Comparison of ENCODE assay signal across 7 mouse cellular contexts in genomic region chr2:94010335-94011291, GRCm38 (mm10). TPM values are rescaled to one million over a fixed set of nuclear protein-coding genes. Genes with fewer than 3 reads are reported as not detected.
A peak's percentile ranks its signal among the peaks of the same experiment; 100 is the strongest.
DNase-seq lines count a peak whose midpoint lies in the region; ATAC-seq lines count a peak whose summit lies in the region.

Alkbh3 (minus strand) TSS chr2:94010807.

- peak; percentile 96 for DNase-seq in adrenal gland, postnatal 14 days
- DNase-seq in embryonic facial prominence, embryonic 11.5 days (ENCODE audit: low spot score): peak; percentile 95
- peak; percentile 89 for DNase-seq in kidney, adult 11 months
- peak; percentile 98 for DNase-seq in limb, embryonic 10.5 days (ENCODE audit: low spot score)
- DNase-seq in spleen, adult 12 weeks (ENCODE audit: low spot score): peak; percentile 79

- 6% methylated on average over 47 of the region's 47 CpGs for WGBS in embryonic facial prominence, embryonic 11.5 days
- WGBS in limb, embryonic 10.5 days: 5% methylated on average over 47 of the region's 47 CpGs
- WGBS in midbrain, embryonic 13.5 days: 4% methylated on average over 44 of the region's 47 CpGs

- no peaks in the 10 kb centered on the region for H3K9me3 ChIP-seq in embryonic facial prominence, embryonic 11.5 days (replicated peaks; ENCODE audit: control insufficient read depth, low read length)
- H3K9me3 ChIP-seq in limb, embryonic 10.5 days (replicated peaks): no peaks in the 10 kb centered on the region
- no peaks in the 10 kb centered on the region for H3K9me3 ChIP-seq in midbrain, embryonic 13.5 days

- ATAC-seq in embryonic facial prominence, embryonic 11.5 days (replicated peaks; ENCODE audit: insufficient number of reproducible peaks, low FRiP score, low TSS enrichment, low read depth): peak; percentile 98
- ATAC-seq in granulocyte monocyte progenitor cell, adult 5-6 weeks (replicated peaks; ENCODE audit: poor library complexity, severe bottlenecking): peak; percentile 100
- ATAC-seq in midbrain, embryonic 13.5 days: peak; percentile 99

- no peaks in the 10 kb centered on the region for H3K36me3 ChIP-seq in embryonic facial prominence, embryonic 11.5 days (replicated peaks; ENCODE audit: control insufficient read depth, insufficient read depth, low read depth, low read length)
- H3K36me3 ChIP-seq in limb, embryonic 10.5 days: peaks cover 32% of the 10 kb centered on the region
- peaks cover 27% of the 10 kb centered on the region for H3K36me3 ChIP-seq in midbrain, embryonic 13.5 days

- peak within 1 kb of the TSS; percentile 88 for H3K9ac ChIP-seq in embryonic facial prominence, embryonic 11.5 days (replicated peaks; ENCODE audit: low read length)
- peak within 1 kb of the TSS; percentile 86 for H3K9ac ChIP-seq in midbrain, embryonic 13.5 days (replicated peaks)

- H3K4me1 ChIP-seq in embryonic facial prominence, embryonic 11.5 days (ENCODE audit: control insufficient read depth, insufficient read depth, low read length): peaks cover 3% of the 10 kb centered on the region
- peaks cover 13% of the 10 kb centered on the region for H3K4me1 ChIP-seq in limb, embryonic 10.5 days
- H3K4me1 ChIP-seq in midbrain, embryonic 13.5 days (replicated peaks): peaks cover 21% of the 10 kb centered on the region

- H3K4me2 ChIP-seq in embryonic facial prominence, embryonic 11.5 days (ENCODE audit: low read depth, low read length): peak within 1 kb of the TSS; percentile 79
- H3K4me2 ChIP-seq in midbrain, embryonic 13.5 days (replicated peaks): peak within 1 kb of the TSS; percentile 71

- H3K27ac ChIP-seq in embryonic facial prominence, embryonic 11.5 days (replicated peaks; ENCODE audit: low read depth, low read length): no peak within 1 kb of the TSS
- H3K27ac ChIP-seq in limb, embryonic 10.5 days: peak within 1 kb of the TSS; percentile 86
- peak within 1 kb of the TSS; percentile 61 for H3K27ac ChIP-seq in midbrain, embryonic 13.5 days

- H3K4me3 ChIP-seq in embryonic facial prominence, embryonic 11.5 days (ENCODE audit: low read depth, low read length): peak within 1 kb of the TSS; percentile 78
- peak within 1 kb of the TSS; percentile 78 for H3K4me3 ChIP-seq in limb, embryonic 10.5 days
- peak within 1 kb of the TSS; percentile 88 for H3K4me3 ChIP-seq in midbrain, embryonic 13.5 days (replicated peaks)

- no peaks in the 10 kb centered on the region for H3K27me3 ChIP-seq in embryonic facial prominence, embryonic 11.5 days (ENCODE audit: control insufficient read depth, insufficient read depth, low read length)
- H3K27me3 ChIP-seq in limb, embryonic 10.5 days (ENCODE audit: low read depth, poor library complexity, severe bottlenecking): no peaks in the 10 kb centered on the region
- no peaks in the 10 kb centered on the region for H3K27me3 ChIP-seq in midbrain, embryonic 13.5 days

RNA-seq across cellular contexts. Expression of gene Alkbh3, which starts in this region (rescaled TPM):
- total RNA-seq in adrenal gland, postnatal 14 days (2021): 48.8 and 65.8 TPM in 2 replicates
- polyA plus RNA-seq in embryonic facial prominence, embryonic 11.5 days (2014; fragmentation: Nextera tagmentation; extraction: Ambion mirVana): 50.2 and 53.5 TPM in 2 replicates
- total RNA-seq in granulocyte monocyte progenitor cell, adult 5-6 weeks (2014; fragmentation: Nextera tagmentation): 52.5 and 87.5 TPM in 2 replicates
- total RNA-seq in granulocyte monocyte progenitor cell, adult 5-6 weeks (2017): 34.0 and 38.0 TPM in 2 replicates
- polyA plus RNA-seq in limb, embryonic 10.5 days (2016; fragmentation: Nextera tagmentation; extraction: Ambion mirVana): 48.8 and 56.2 TPM in 2 replicates
- 53.5 and 59.6 TPM in 2 replicates for polyA plus RNA-seq in midbrain, embryonic 13.5 days (2015; fragmentation: Nextera tagmentation; extraction: Ambion mirVana)
